Mouse (Mus musculus): ENCODE data around the gene Mrgprf.

Gene Mrgprf

DNA sequence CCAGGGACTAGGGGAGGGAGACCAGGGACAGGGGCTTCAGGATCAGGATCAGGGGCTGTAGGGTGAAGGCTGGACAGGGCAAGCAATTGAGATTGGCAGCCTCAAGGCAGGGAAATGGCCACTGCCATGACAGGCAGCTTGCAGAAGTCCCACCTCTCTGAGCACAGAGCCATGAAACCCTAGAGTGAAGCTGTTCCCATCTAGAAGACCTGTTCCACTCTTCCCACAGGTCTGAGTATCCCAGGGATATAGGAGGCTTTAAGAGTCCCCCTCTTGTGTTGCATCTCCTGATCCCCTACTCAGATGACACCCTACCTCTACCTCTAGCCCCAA, 346 bp downstream of the Mrgprf start:
- no peak for DNase-seq (ENCODE audit: low spot score)

DNA sequence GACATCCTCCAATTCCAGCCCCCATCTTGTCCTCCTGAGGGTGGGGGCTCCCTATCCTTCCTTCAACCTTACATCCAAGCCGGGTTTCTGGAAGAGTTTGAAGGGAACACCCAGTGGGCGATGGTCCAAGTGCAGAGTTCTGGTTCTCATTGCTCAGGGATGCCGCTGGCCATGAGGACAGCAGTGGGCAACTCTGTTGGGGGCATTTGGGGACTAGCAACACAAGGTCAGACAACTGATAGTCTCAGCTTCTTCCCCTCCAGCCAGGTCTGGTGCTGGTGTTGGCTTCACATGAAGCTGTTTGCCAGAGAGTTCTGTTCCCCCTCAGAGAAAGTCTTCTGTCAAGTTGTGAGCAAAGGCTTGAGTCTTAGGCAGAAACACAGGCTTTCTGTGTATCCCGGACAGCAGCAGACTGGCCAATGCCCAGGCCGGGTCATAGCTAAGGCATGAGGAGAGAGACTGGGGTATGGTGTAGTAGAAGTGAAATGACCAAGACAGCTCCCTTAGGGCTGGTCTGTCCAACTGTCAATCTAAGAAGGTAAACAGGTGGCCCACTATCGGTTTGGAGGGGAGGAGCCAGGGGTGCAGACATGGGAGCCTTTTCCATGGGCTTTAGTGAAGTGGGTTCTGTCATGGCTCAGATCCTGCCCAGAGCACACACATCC, 845 bp downstream of the Mrgprf start:
- no peak for DNase-seq (ENCODE audit: low spot score)

GRCm38 (mm10) chr7:145302488-145303285, 2.1 kb downstream of the Mrgprf start:
- no peak for DNase-seq (ENCODE audit: low spot score)

- DNase-seq (ENCODE audit: low spot score): no peak
Measured at GRCm38 (mm10) chr7:145304153-145304552, 3.5 kb downstream of the Mrgprf start.

GRCm38 (mm10) chr7:145307636-145308035, 7.0 kb downstream of the Mrgprf start:
- DNase-seq (ENCODE audit: low spot score): no peak

DNA sequence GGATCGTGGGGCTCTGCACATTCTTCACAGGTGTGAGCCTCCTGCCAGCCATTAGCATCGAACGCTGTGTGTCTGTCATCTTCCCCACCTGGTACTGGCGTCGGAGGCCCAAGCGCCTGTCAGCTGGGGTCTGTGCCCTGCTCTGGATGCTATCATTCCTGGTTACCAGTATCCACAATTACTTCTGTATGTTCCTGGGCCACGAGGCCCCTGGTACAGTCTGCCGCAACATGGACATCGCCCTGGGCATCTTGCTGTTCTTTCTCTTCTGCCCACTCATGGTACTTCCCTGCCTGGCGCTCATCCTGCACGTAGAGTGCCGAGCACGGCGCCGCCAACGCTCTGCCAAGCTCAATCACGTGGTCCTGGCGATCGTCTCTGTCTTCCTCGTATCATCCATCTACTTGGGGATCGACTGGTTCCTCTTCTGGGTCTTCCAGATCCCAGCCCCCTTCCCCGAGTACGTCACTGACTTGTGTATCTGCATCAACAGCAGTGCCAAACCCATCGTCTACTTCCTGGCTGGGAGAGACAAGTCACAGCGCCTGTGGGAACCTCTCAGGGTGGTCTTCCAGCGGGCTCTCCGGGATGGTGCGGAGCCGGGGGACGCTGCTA, 7.5 kb downstream of the Mrgprf start:
- DNase-seq (ENCODE audit: low spot score): no peak

DNA sequence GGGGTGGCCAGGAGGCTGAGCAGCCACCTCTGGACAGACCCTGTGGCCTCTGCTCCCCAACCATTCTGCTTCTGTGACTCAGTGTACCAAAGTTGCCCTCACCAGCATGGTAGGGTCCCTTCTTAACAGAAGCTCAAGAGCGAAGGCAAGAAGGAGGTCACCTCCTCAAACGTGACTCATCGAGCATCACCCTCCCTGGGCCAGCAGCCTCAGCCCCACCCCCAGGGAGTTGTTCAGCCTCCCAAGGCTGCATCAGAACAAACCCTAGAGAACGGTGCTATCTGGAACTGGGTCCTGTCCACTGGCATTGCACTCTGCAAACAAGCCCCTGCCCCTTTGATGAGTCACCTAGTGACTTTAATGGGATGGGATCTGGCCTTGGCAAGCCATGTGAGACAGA, 8.2 kb downstream of the Mrgprf start:
- DNase-seq (ENCODE audit: low spot score): no peak

- no peak for DNase-seq (ENCODE audit: low spot score)
Measured at GRCm38 (mm10) chr7:145309877-145310276, 9.2 kb downstream of the Mrgprf start.

GRCm38 (mm10) chr7:145310526-145310925, 9.9 kb downstream of the Mrgprf start:
- DNase-seq (ENCODE audit: low spot score): no peak

- DNase-seq (ENCODE audit: low spot score): no peak
Measured at GRCm38 (mm10) chr7:145312137-145312536, 11.5 kb downstream of the Mrgprf start.

DNA sequence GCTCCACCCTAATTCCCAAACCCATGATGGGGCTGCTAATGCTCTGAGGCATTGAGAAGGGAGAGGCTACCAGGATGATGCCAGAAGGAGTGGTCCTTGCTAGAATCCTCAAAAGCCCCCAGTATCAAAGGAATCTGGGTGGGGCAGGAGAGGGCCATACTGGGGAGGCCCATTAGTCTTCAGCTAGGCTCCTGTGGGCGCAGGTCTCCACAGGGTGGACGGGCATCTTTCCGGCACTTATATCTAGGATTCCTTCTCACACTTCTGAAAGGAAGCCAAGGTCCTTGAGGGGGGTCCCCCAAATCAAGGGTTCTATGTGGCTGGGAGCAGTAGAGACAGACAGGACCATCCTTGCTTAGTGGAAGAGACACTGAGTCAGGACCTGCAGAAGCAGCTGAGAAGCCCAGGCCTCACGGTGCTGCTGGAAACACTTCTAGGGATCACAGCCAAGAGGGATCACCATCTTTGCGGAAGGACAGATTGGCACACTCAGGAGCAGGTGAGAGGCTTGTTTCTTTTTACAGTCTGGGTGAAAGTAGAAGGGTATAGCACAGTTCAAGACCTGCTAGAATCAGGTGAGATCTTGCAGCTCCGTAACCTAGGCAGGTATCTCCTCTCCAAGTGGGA, 14.3 kb downstream of the Mrgprf start, which contains the start of gene Mrgprd:
Gene Mrgprd, plus strand, starts transcription at position 51 of the 627 bp plus-strand sequence.
- no peak for DNase-seq (ENCODE audit: low spot score)

DNA sequence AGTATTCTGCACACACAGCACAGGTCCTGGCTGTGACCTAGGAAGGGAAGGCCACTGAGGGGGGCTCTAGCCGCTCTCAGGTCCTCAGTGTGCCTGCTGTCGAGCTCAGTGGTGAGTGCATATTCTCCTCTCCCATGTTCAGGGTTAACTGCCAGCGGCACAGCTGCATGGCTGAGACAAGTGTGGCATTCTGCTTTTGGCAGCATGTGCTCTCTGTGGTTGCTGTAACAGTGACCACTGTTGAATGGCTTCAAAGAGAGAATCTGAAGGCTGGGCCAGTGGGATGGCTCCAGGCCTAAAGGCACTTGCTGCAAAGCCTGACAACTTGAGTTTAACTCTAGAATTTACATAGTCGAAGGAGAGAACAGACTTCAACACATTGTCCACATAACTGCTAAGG, 16.9 kb downstream of the Mrgprf start:
- DNase-seq (ENCODE audit: low spot score): no peak

GRCm38 (mm10) chr7:145319481-145319880, 18.9 kb downstream of the Mrgprf start:
- peak; percentile 23 for DNase-seq (ENCODE audit: low spot score)

DNA sequence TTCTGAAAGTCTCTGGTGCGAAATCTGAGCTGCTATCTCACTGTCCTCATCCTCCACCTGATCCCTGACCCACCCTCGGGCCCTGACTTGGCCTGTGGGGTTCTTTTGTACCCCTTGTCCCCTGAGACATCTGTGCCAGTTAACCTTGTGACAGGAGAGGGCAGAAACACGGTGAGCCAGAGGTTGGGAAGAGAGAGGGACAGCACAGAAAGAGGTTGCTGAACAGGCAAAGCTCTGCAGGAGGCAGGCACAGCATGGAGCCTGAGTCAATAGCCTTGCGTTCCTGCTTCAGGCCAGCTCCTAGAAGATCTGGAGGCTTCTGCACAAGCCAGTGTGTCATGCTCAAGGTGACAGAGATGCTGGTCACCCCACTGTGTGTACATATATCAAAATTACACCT, 23.0 kb downstream of the Mrgprf start:
- no peak for DNase-seq (ENCODE audit: low spot score)

- no peak for DNase-seq (ENCODE audit: low spot score)
Measured at GRCm38 (mm10) chr7:145325697-145326096, 25.1 kb downstream of the Mrgprf start.

- no peak for DNase-seq (ENCODE audit: low spot score)
Measured at GRCm38 (mm10) chr7:145329982-145330381, 29.4 kb downstream of the Mrgprf start.

GRCm38 (mm10) chr7:145330641-145331040, 30.0 kb downstream of the Mrgprf start:
- DNase-seq (ENCODE audit: low spot score): no peak

- no peak for DNase-seq (ENCODE audit: low spot score)
Measured at GRCm38 (mm10) chr7:145332376-145333041, 31.9 kb downstream of the Mrgprf start.

GRCm38 (mm10) chr7:145333936-145334335, 33.3 kb downstream of the Mrgprf start:
- no peak for DNase-seq (ENCODE audit: low spot score)

- DNase-seq (ENCODE audit: low spot score): no peak
Measured at GRCm38 (mm10) chr7:145334428-145335027, 33.9 kb downstream of the Mrgprf start.

GRCm38 (mm10) chr7:145335199-145335598, 34.6 kb downstream of the Mrgprf start:
- no peak for DNase-seq (ENCODE audit: low spot score)

Measured in left cerebral cortex, adult 11 months (tissue).